Mouse (Mus musculus) spleen, adult 2 months (tissue): ENCODE measurements around the gene B4galnt2. TPM values are rescaled to one million over a fixed set of nuclear protein-coding genes. Genes with fewer than 3 reads are reported as not detected.
"Not testable (repeated sequence)": the region's sequence is repeated elsewhere in the genome, so short reads cannot be mapped to it uniquely, and the experiment has no call there.

Experiments
- DNase-seq, 2 experiments: peaks; one replicate each; pipeline versions ENCODE4 v3.0.0 to v3.0.0-alpha.2; 2012 to 2021; ENCODE audit warnings: low spot score in 2 of 2, low read depth in 1 of 2
- H3K27ac ChIP-seq: fragments of 200-500 bp; 2 replicates; pipeline ENCODE4 v1.5.1; 2012; ENCODE audit warnings: low read length, inconsistent platforms; ENCODE audit not compliant: insufficient read depth
- H3K27me3 ChIP-seq: fragments of 200-500 bp; 2 replicates; pipeline ENCODE4 v1.6.1; 2012; ENCODE audit warnings: mild to moderate bottlenecking, moderate library complexity, low read length, inconsistent platforms; ENCODE audit not compliant: control insufficient read depth, insufficient read depth
- H3K36me3 ChIP-seq: fragments of 200-500 bp; 2 replicates; pipeline ENCODE4 v1.6.1; 2012; ENCODE audit warnings: mild to moderate bottlenecking, low read length, inconsistent platforms; ENCODE audit not compliant: control insufficient read depth, insufficient read depth
- H3K4me1 ChIP-seq: fragments of 200-500 bp; 2 replicates; pipeline ENCODE4 v1.6.1; 2011; ENCODE audit warnings: inconsistent platforms; ENCODE audit not compliant: control insufficient read depth, insufficient read depth, insufficient read length
- H3K4me3 ChIP-seq: fragments of 200-500 bp; 2 replicates; pipeline ENCODE4 v1.5.1; 2011; ENCODE audit warnings: mild to moderate bottlenecking, inconsistent platforms; ENCODE audit not compliant: insufficient read depth, insufficient read length; ENCODE audit errors: extremely low read depth
- CTCF ChIP-seq: fragments of 200-500 bp; IDR thresholded peaks from 2 replicates; pipeline ENCODE4 v1.5.1; 2011; ENCODE audit warnings: mild to moderate bottlenecking, inconsistent platforms; ENCODE audit not compliant: insufficient read depth, insufficient read length, insufficient replicate concordance; ENCODE audit errors: extremely low read depth
- POLR2A ChIP-seq: fragments of 200-500 bp; IDR thresholded peaks from 2 replicates; pipeline ENCODE4 v1.6.1; 2011; ENCODE audit warnings: low read depth, low read length, inconsistent platforms
- WGBS: fragments of 180-500 bp; shearing (Covaris S2); methylation state at CpG from one replicate; pipeline ENCODE4 v1.1.7; 2018; 5-methylcytosine and 5-hydroxymethylcytosine counted together
- polyA plus RNA-seq: library from polyadenylated mRNA; depleted of rRNA; stranded (reverse); fragments of >200 nt; gene quantifications from 2 replicates; pipeline ENCODE4 v1.2.3, GENCODE M21; 2012

The B4galnt2 gene
- polyA plus RNA-seq, 1 experiment, result not detected

DNA sequence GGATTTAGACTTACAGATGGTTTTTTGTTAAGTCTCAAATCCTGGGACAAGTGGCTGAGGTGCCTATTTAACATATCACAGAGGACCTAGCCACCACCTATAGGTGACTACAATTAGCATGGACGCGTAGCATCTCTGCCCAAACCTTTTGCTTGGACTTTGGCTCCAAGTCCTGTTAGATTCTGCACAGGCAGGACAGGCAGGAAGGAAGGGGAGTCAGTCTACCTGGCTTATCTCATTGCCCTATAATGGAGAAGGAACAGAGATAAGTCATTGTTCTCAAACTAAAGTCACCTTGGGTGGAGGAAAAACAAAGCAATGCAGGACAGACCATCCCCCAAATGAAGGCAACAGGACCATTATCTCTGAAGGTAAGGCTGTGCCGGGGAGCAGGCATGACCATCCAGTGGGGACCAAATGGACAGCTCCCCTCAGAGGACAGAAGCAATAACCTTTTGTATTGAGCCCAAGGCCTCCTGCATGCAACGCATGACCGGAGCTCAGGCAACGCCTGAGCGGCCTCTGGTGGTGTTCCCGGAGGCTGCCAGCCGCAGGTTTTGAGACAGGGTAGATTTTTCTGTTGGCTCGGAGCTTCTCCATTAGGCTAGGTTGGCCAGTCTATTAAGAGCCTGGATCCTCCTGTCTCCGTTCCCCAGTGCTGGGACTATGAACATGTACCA is 25.3 kb upstream of the B4galnt2 start:
- Histone ChIP-seq H3K27ac (no peak overlapping the region), H3K4me3 (no peak overlapping the region), H3K36me3 (no peaks in the 10 kb centered on the region), H3K4me1 (no peaks in the 10 kb centered on the region), H3K27me3 (no peaks in the 10 kb centered on the region)
- no peak for TF ChIP-seq CTCF
- no peak for TF ChIP-seq POLR2A
- 33% methylated on average over 11 of the region's 11 CpGs for WGBS
- no peak for DNase-seq

- 85% methylated on average over 6 of the region's 6 CpGs for WGBS
- Histone ChIP-seq H3K27ac (no peak overlapping the region), H3K36me3 (no peaks in the 10 kb centered on the region), H3K27me3 (no peaks in the 10 kb centered on the region), H3K4me3 (no peak overlapping the region), H3K4me1 (no peaks in the 10 kb centered on the region)
- DNase-seq, result no peak
- no peak for TF ChIP-seq CTCF
- TF ChIP-seq POLR2A, result no peak
Observed at GRCm38 (mm10) chr11:95936409-95936808, 21.7 kb upstream of the B4galnt2 start.

DNA sequence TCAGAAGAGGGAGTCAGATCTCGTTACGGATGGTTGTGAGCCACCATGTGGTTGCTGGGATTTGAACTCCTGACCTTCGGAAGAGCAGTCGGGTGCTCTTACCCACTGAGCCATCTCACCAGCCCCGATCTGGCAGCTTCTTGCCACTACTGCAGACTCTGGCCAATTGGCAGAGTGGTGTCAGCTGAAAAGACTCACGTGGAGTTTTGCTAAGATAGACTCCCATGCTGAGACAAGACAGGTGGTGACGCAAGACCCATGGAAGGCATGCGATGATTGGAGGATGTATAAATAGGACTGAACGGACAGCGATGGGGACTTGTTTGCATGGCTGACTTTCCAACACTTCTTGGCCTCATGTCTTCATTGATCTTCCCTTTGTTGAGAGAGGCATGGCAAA is 17.5 kb upstream of the B4galnt2 start:
- not testable (repeated sequence) for H3K36me3 ChIP-seq, DNase-seq, H3K27ac ChIP-seq, H3K4me1 ChIP-seq, H3K27me3 ChIP-seq, H3K4me3 ChIP-seq
- WGBS, result 91% methylated on average over 8 of the region's 10 CpGs

DNA sequence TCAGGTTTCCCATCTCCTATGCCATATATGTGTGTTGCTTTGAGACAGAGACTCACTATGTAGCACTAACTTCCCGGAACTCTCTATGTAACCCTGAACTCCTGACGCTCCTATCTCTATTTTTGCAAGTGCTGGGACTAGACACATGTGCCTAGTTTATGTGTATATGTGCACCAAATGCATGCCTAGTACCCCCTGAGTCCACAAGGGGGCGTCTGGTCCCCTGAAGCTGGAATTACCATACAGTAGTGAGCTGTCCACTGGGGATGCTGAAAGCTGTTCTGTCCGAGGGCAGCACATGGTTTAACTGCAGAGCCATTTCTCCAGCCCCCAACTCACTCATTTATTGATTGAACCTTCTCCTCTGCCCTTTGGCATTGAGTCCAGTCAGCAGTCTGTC is 11.7 kb upstream of the B4galnt2 start:
- 0 out of 2 replicates have a peak, but pooled peaks cover 1% of the 10 kb centered on the region for H3K27me3 ChIP-seq
- TF ChIP-seq POLR2A (no peak), CTCF (no peak)
- H3K27ac ChIP-seq, result no peak overlapping the region
- H3K36me3 ChIP-seq, result no peaks in the 10 kb centered on the region
- H3K4me3 ChIP-seq, result no peak overlapping the region
- no peaks in the 10 kb centered on the region for H3K4me1 ChIP-seq
- no peak for DNase-seq
- WGBS, result 82% methylated on average over 4 of the region's 4 CpGs

GRCm38 (mm10) chr11:95925976-95926375 is 11.3 kb upstream of the B4galnt2 start:
- no peak for DNase-seq
- 90% methylated on average over 5 of the region's 5 CpGs for WGBS
- Histone ChIP-seq H3K4me3 (no peak overlapping the region), H3K36me3 (no peaks in the 10 kb centered on the region), H3K4me1 (no peaks in the 10 kb centered on the region), H3K27me3 (0 out of 2 replicates have a peak, but pooled peaks cover 1% of the 10 kb centered on the region), H3K27ac (no peak overlapping the region)
- TF ChIP-seq CTCF, result no peak

DNA sequence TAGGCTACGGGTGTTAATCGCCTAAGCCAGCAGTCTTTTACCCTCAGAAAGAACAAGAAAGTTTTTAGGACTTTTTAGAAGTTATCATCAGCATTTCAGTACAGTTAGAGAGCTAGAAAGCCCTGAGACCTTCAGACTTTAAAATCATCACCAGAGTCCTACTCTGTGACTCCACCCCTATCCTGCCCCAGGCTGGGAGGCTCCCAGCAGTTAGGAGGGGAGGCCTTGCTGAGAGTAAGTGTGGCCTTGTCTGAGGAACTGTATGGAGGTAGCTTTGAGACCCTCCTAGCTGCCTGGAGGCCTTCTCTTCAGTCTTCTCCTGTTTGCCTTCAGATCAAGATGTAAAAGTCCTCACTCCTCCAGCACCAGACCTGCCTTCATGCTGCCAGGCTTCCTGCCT is 9.5 kb upstream of the B4galnt2 start:
- H3K27me3 ChIP-seq, result peaks cover 1% of the 10 kb centered on the region; the same call in 1 of the 2 replicates
- no peak for TF ChIP-seq CTCF
- no peak for TF ChIP-seq POLR2A
- 85% methylated on average over 2 of the region's 2 CpGs for WGBS

DNA sequence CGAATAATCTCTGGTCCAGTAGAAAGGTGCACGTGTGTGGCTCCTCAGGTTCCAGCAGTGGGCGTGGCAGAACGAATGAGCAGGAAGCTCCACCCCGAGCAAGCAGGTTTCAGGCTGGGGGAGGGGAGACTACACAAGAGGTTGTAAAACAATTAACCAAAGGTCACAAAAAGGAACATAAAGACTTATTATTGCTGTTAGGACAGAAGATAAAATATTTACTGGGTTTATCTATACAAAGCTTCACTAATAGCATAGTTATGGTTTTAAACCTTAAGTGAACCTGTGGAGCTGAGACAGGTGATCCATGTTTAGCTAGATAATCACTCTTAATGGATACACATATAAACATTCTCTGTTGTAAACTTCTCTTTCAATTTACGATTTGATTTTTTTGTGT is 8.8 kb upstream of the B4galnt2 start:
- 13% methylated on average over 5 of the region's 6 CpGs for WGBS
- H3K27ac ChIP-seq, DNase-seq, H3K4me3 ChIP-seq, H3K27me3 ChIP-seq, H3K36me3 ChIP-seq, H3K4me1 ChIP-seq: not testable (repeated sequence)

More for the DNA sequence above, 9.5 kb upstream of the B4galnt2 start:
- no peak overlapping the region for H3K4me3 ChIP-seq
- no peak for DNase-seq
- no peaks in the 10 kb centered on the region for H3K4me1 ChIP-seq
- no peaks in the 10 kb centered on the region for H3K36me3 ChIP-seq
- no peak overlapping the region for H3K27ac ChIP-seq
